Mouse (Mus musculus) limb, embryonic 13.5 days (tissue): Measurements from ENCODE around the gene Prf1. TPM values are rescaled to one million over a fixed set of nuclear protein-coding genes. Genes with fewer than 3 reads are reported as not detected.

Experiments
- ATAC-seq: fragments of 200-750 bp; cut with Nextera tagmentation; 2 replicates; pipeline ENCODE4 v1.8.0; 2017; ENCODE audit warnings: low read depth, moderate number of reproducible peaks, moderate TSS enrichment; ENCODE audit not compliant: low FRiP score
- H3K27ac ChIP-seq: fragments of 300-500 bp; sonication (generic); 2 replicates; pipeline ENCODE4 v1.5.1; 2015; ENCODE audit warnings: inconsistent platforms, mild to moderate bottlenecking, moderate library complexity
- H3K27me3 ChIP-seq: fragments of 300-500 bp; sonication (generic); 2 replicates; pipeline ENCODE4 v1.6.1; 2015; ENCODE audit warnings: mild to moderate bottlenecking, inconsistent platforms
- H3K36me3 ChIP-seq: fragments of 300-500 bp; sonication (generic); 2 replicates; pipeline ENCODE4 v1.6.1; 2015; ENCODE audit warnings: inconsistent platforms, mild to moderate bottlenecking, moderate library complexity
- H3K4me1 ChIP-seq: fragments of 300-500 bp; sonication (generic); 2 replicates; pipeline ENCODE4 v1.6.1; 2015; ENCODE audit warnings: inconsistent platforms
- H3K4me2 ChIP-seq: fragments of 300-500 bp; sonication (generic); replicated peaks from 2 replicates; pipeline ENCODE4 v1.6.1; 2015; ENCODE audit warnings: inconsistent platforms, mild to moderate bottlenecking, moderate library complexity
- H3K4me3 ChIP-seq: fragments of 300-500 bp; sonication (generic); 2 replicates; pipeline ENCODE4 v1.5.1; 2015; ENCODE audit warnings: moderate library complexity, mild to moderate bottlenecking, inconsistent platforms
- H3K9ac ChIP-seq: fragments of 300-500 bp; sonication (generic); 2 replicates; pipeline ENCODE4 v1.6.1; 2015; ENCODE audit warnings: mild to moderate bottlenecking, inconsistent platforms
- H3K9me3 ChIP-seq: fragments of 300-500 bp; sonication (generic); 2 replicates; pipeline ENCODE4 v1.6.1; 2016; ENCODE audit warnings: inconsistent platforms
- WGBS: fragments of 180-500 bp; shearing (Covaris S2); methylation state at CpG from one replicate; pipeline ENCODE4 v1.1.7; 2015; 5-methylcytosine and 5-hydroxymethylcytosine counted together
- polyA plus RNA-seq: library from polyadenylated mRNA; unstranded; fragments of >200 nt; fragmentation: Nextera tagmentation; extraction: Ambion mirVana; gene quantifications from 2 replicates; pipeline ENCODE4 v1.2.1, GENCODE M21; 2015

The Prf1 gene
- polyA plus RNA-seq, 1 experiment from 2014 or later = 0.05 TPM

- no peak for ATAC-seq
- WGBS = 80% methylated on average over 8 of the region's 8 CpGs
- Histone ChIP-seq H3K27ac (no peak overlapping the region), H3K4me3 (no peak overlapping the region), H3K4me1 (no peaks in the 10 kb centered on the region), H3K9me3 (no peaks in the 10 kb centered on the region), H3K9ac (no peak overlapping the region), H3K36me3 (no peaks in the 10 kb centered on the region), H3K4me2 (no peak overlapping the region), H3K27me3 (no peaks in the 10 kb centered on the region)
Observed at GRCm38 (mm10) chr10:61294242-61294641, 3.4 kb upstream of the Prf1 start.

- Histone ChIP-seq H3K9ac (no peak overlapping the region), H3K4me2 (no peak overlapping the region), H3K27ac (no peak overlapping the region), H3K36me3 (no peaks in the 10 kb centered on the region), H3K27me3 (no peaks in the 10 kb centered on the region), H3K4me1 (no peaks in the 10 kb centered on the region), H3K9me3 (no peaks in the 10 kb centered on the region), H3K4me3 (no peak overlapping the region)
- ATAC-seq = no peak
- WGBS = 81% methylated on average over 8 of the region's 8 CpGs
Observed at GRCm38 (mm10) chr10:61296713-61297445, 754 bp upstream of the Prf1 start.

- Histone ChIP-seq H3K27ac (no peak overlapping the region), H3K27me3 (no peaks in the 10 kb centered on the region), H3K9ac (no peak overlapping the region), H3K4me1 (no peaks in the 10 kb centered on the region), H3K9me3 (no peaks in the 10 kb centered on the region), H3K4me3 (no peak overlapping the region), H3K36me3 (no peaks in the 10 kb centered on the region), H3K4me2 (no peak overlapping the region)
- 61% methylated on average over 3 of the region's 3 CpGs for WGBS
- ATAC-seq = no peak
Observed at GRCm38 (mm10) chr10:61300996-61301395, 3.4 kb downstream of the Prf1 start.

- ATAC-seq = no peak
- Histone ChIP-seq H3K9me3 (no peaks in the 10 kb centered on the region), H3K4me2 (no peak overlapping the region), H3K27ac (no peak overlapping the region), H3K27me3 (no peaks in the 10 kb centered on the region), H3K4me3 (no peak overlapping the region), H3K36me3 (no peaks in the 10 kb centered on the region), H3K9ac (no peak overlapping the region), H3K4me1 (peaks cover 9% of the 10 kb centered on the region)
- WGBS = 78% methylated on average over 6 of the region's 6 CpGs
Observed at GRCm38 (mm10) chr10:61304046-61304445, 6.4 kb downstream of the Prf1 start.

- no peak overlapping the region for H3K4me3 ChIP-seq
- no peak for ATAC-seq
Observed at GRCm38 (mm10) chr10:61305928-61306590, 8.4 kb downstream of the Prf1 start.

GRCm38 (mm10) chr10:61308706-61309320 is 11.2 kb downstream of the Prf1 start:
- Histone ChIP-seq H3K27me3 (no peaks in the 10 kb centered on the region), H3K9me3 (no peaks in the 10 kb centered on the region), H3K9ac (no peak overlapping the region), H3K4me1 (peaks cover 25% of the 10 kb centered on the region), H3K27ac (peak overlapping the region; percentile 52), H3K4me2 (no peak overlapping the region), H3K4me3 (no peak overlapping the region), H3K36me3 (no peaks in the 10 kb centered on the region)
- WGBS = 43% methylated on average over 12 of the region's 12 CpGs
- peak; percentile 51; the same call in 1 of the 2 replicates for ATAC-seq

More at GRCm38 (mm10) chr10:61305928-61306590, 8.4 kb downstream of the Prf1 start:
- Histone ChIP-seq H3K4me2 (no peak overlapping the region), H3K27ac (no peak overlapping the region), H3K9ac (no peak overlapping the region), H3K27me3 (no peaks in the 10 kb centered on the region), H3K9me3 (no peaks in the 10 kb centered on the region), H3K36me3 (no peaks in the 10 kb centered on the region), H3K4me1 (peaks cover 15% of the 10 kb centered on the region)
- WGBS = 82% methylated on average over 13 of the region's 13 CpGs

- H3K9me3 ChIP-seq = no peaks in the 10 kb centered on the region
- no peak overlapping the region for H3K4me2 ChIP-seq
- no peak overlapping the region for H3K27ac ChIP-seq
- H3K9ac ChIP-seq = no peak overlapping the region
- H3K4me3 ChIP-seq = no peak overlapping the region
- 49% methylated on average over 6 of the region's 6 CpGs for WGBS
- peaks cover 38% of the 10 kb centered on the region for H3K4me1 ChIP-seq
- H3K36me3 ChIP-seq = no peaks in the 10 kb centered on the region
- no peak for ATAC-seq
- H3K27me3 ChIP-seq = no peaks in the 10 kb centered on the region
Observed at GRCm38 (mm10) chr10:61312159-61312558, 14.5 kb downstream of the Prf1 start.

GRCm38 (mm10) chr10:61312754-61313153 is 15.1 kb downstream of the Prf1 start:
- Histone ChIP-seq H3K36me3 (no peaks in the 10 kb centered on the region), H3K9me3 (no peaks in the 10 kb centered on the region), H3K4me3 (no peak overlapping the region), H3K27ac (no peak overlapping the region), H3K27me3 (no peaks in the 10 kb centered on the region), H3K4me2 (no peak overlapping the region), H3K9ac (no peak overlapping the region), H3K4me1 (peaks cover 38% of the 10 kb centered on the region)
- 14% methylated on average over 7 of the region's 7 CpGs for WGBS
- 0 out of 2 replicates have a peak, but pooled peaks have one; percentile 21 for ATAC-seq

- H3K36me3 ChIP-seq = no peaks in the 10 kb centered on the region
- ATAC-seq = no peak
- H3K4me2 ChIP-seq = no peak overlapping the region
- H3K27ac ChIP-seq = no peak overlapping the region
- peaks cover 32% of the 10 kb centered on the region for H3K4me1 ChIP-seq
- H3K27me3 ChIP-seq = no peaks in the 10 kb centered on the region
- 62% methylated on average over 7 of the region's 7 CpGs for WGBS
- no peak overlapping the region for H3K4me3 ChIP-seq
- no peaks in the 10 kb centered on the region for H3K9me3 ChIP-seq
- H3K9ac ChIP-seq = no peak overlapping the region
Observed at GRCm38 (mm10) chr10:61313750-61314149, 16.1 kb downstream of the Prf1 start.

GRCm38 (mm10) chr10:61315324-61315880 is 17.8 kb downstream of the Prf1 start:
- Histone ChIP-seq H3K27ac (no peak overlapping the region), H3K4me1 (peaks cover 24% of the 10 kb centered on the region), H3K4me2 (no peak overlapping the region), H3K27me3 (no peaks in the 10 kb centered on the region), H3K9me3 (no peaks in the 10 kb centered on the region), H3K9ac (no peak overlapping the region), H3K4me3 (no peak overlapping the region), H3K36me3 (peaks cover 12% of the 10 kb centered on the region)
- ATAC-seq = no peak
- 42% methylated on average over 9 of the region's 9 CpGs for WGBS

GRCm38 (mm10) chr10:61318527-61318926 is 20.9 kb downstream of the Prf1 start:
- Histone ChIP-seq H3K4me2 (no peak overlapping the region), H3K9me3 (no peaks in the 10 kb centered on the region), H3K9ac (no peak overlapping the region), H3K4me3 (no peak overlapping the region), H3K4me1 (peaks cover 13% of the 10 kb centered on the region), H3K36me3 (peaks cover 39% of the 10 kb centered on the region), H3K27me3 (no peaks in the 10 kb centered on the region), H3K27ac (no peak overlapping the region)
- no peak for ATAC-seq
- WGBS = 97% methylated on average over 3 of the region's 3 CpGs

GRCm38 (mm10) chr10:61324717-61325116 is 27.1 kb downstream of the Prf1 start:
- 84% methylated on average over 8 of the region's 8 CpGs for WGBS
- H3K4me2 ChIP-seq = no peak overlapping the region
- no peaks in the 10 kb centered on the region for H3K9me3 ChIP-seq
- H3K36me3 ChIP-seq = peaks cover 34% of the 10 kb centered on the region
- H3K4me1 ChIP-seq = peaks cover 31% of the 10 kb centered on the region; the same call in 1 of the 2 replicates
- no peak; the same call in 1 of the 2 replicates for ATAC-seq
- H3K27ac ChIP-seq = no peak overlapping the region
- no peak overlapping the region for H3K4me3 ChIP-seq
- H3K27me3 ChIP-seq = no peaks in the 10 kb centered on the region
- no peak overlapping the region for H3K9ac ChIP-seq
